Mouse (Mus musculus): ENCODE measurements around the gene Rnf167. TPM values are rescaled to one million over a fixed set of nuclear protein-coding genes. Genes with fewer than 3 reads are reported as not detected.

Gene Rnf167
- total and polyA plus RNA-seq, 3 experiments: 23.5 to 31.7 (median 25.5) TPM

GRCm38 (mm10) chr11:70644564-70645103 is 2.4 kb upstream of the Rnf167 start:
- no peak overlapping the region for H3K4me3 ChIP-seq (replicated peaks in 1 of 3; ENCODE audit: low read depth in 2 of 3, low read length in 2 of 3, poor library complexity in 1 of 3)
- no peak overlapping the region for H3K27ac ChIP-seq (ENCODE audit: insufficient read depth, low read depth)
- H3K9ac ChIP-seq (ENCODE audit: insufficient read depth, low read depth): no peak overlapping the region
- peaks cover 20 to 59% of the 10 kb centered on the region in 2 experiments for H3K36me3 ChIP-seq (replicated peaks in 1 of 2; ENCODE audit: control insufficient read depth in 1 of 2, insufficient read depth in 1 of 2, low read length in 1 of 2)
- TF ChIP-seq MAFK (IDR thresholded peaks at IDR 0.05; ENCODE audit: insufficient replicate concordance, low read length) (no peak), E2F4 (IDR thresholded peaks at IDR 0.05; ENCODE audit: insufficient replicate concordance, low read depth, low read length) (no peak), POLR2A (IDR thresholded peaks at IDR 0.05; ENCODE audit: low read depth, low read length) (no peak)
- no peaks in the 10 kb centered on the region for H3K27me3 ChIP-seq (replicated peaks)
- peaks cover 28% of the 10 kb centered on the region for H3K79me2 ChIP-seq (replicated peaks; ENCODE audit: control insufficient read depth, extremely low read depth, insufficient read depth, poor library complexity, severe bottlenecking)
- H3K4me1 ChIP-seq (ENCODE audit: control insufficient read depth in 1 of 2, insufficient read depth in 2 of 2): peaks cover 15 to 28% of the 10 kb centered on the region in 2 experiments
- in situ Hi-C loops (cut with MboI; ENCODE audit: low pct_ligation_motif_present, low pct_unique_long_range_greater_than_20kb, low sequenced_read_pairs): no loop called here
- H3K4me2 ChIP-seq (ENCODE audit: insufficient read depth, low read depth, poor library complexity, severe bottlenecking): no peak overlapping the region
- no peak for DNase-seq (ENCODE audit: extremely low read depth)
- dilution Hi-C loops (cut with MboI; ENCODE audit: extremely low pct_ligation_motif_present, extremely low pct_unique_long_range_greater_than_20kb, low sequenced_read_pairs): no loop called here
- H3K9me3 ChIP-seq (replicated peaks; ENCODE audit: low read length): no peaks in the 10 kb centered on the region

- Histone ChIP-seq H3K27ac (ENCODE audit: insufficient read depth, low read depth) (no peak overlapping the region), H3K9ac (ENCODE audit: insufficient read depth, low read depth) (peak overlapping the region; percentile 93), H3K27me3 (replicated peaks) (no peaks in the 10 kb centered on the region), H3K79me2 (replicated peaks; ENCODE audit: control insufficient read depth, extremely low read depth, insufficient read depth, poor library complexity, severe bottlenecking) (peaks cover 39% of the 10 kb centered on the region), H3K9me3 (replicated peaks; ENCODE audit: low read length) (no peaks in the 10 kb centered on the region), H3K4me1 (ENCODE audit: control insufficient read depth in 1 of 2, insufficient read depth in 2 of 2) (peaks cover 20 to 38% of the 10 kb centered on the region in 2 experiments), H3K4me3 (replicated peaks in 1 of 3; ENCODE audit: low read depth in 2 of 3, low read length in 2 of 3, poor library complexity in 1 of 3) (peak overlapping the region; percentile 66 to 99 (median 80)), H3K4me2 (ENCODE audit: insufficient read depth, low read depth, poor library complexity, severe bottlenecking) (peak overlapping the region; percentile 81), H3K36me3 (replicated peaks in 1 of 2; ENCODE audit: control insufficient read depth in 1 of 2, insufficient read depth in 1 of 2, low read length in 1 of 2) (peaks cover 29 to 67% of the 10 kb centered on the region in 2 experiments)
- TF ChIP-seq ETS1 (conservative IDR thresholded peaks at IDR 0.05; ENCODE audit: low read depth, low read length) (no peak), IRF4 (IDR thresholded peaks at IDR 0.05; ENCODE audit: low read depth, low read length) (no peak), JUND (conservative IDR thresholded peaks at IDR 0.05; ENCODE audit: low read depth, low read length) (no peak), JUN (IDR thresholded peaks at IDR 0.05; ENCODE audit: insufficient read depth, low read depth, low read length) (no peak), RAD21 (IDR thresholded peaks at IDR 0.05; ENCODE audit: low read depth, low read length) (no peak), MAX (IDR thresholded peaks at IDR 0.05; ENCODE audit: low read length) (no peak), KAT2A (IDR thresholded peaks at IDR 0.05; ENCODE audit: insufficient replicate concordance, low read length) (no peak)
- DNase-seq (ENCODE audit: extremely low read depth): peak; percentile 17
- in situ Hi-C loops (cut with MboI; ENCODE audit: low pct_ligation_motif_present, low pct_unique_long_range_greater_than_20kb, low sequenced_read_pairs): no loop called here
- dilution Hi-C loops (cut with MboI; ENCODE audit: extremely low pct_ligation_motif_present, extremely low pct_unique_long_range_greater_than_20kb, low sequenced_read_pairs): no loop called here
These were observed 1.4 kb upstream of the Rnf167 start for GRCm38 (mm10) chr11:70645461-70646258.

DNA sequence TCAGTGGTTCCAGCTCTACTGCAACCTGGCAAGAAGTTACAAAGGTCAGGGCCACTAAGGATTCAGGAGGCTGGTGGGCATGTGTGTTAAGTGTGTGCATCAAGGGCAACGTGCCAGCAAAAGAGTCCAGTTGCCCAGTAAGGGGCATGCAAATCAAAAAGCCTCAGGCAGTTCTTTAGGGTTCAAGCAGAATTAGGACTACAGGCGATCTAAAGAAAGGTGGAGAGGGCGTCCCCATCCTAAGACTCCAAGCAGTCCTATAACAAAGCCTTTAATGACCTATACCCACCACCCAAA is 828 bp upstream of the Rnf167 start:
- DNase-seq (ENCODE audit: extremely low read depth): no peak
- peaks cover 44% of the 10 kb centered on the region for H3K79me2 ChIP-seq (replicated peaks; ENCODE audit: control insufficient read depth, extremely low read depth, insufficient read depth, poor library complexity, severe bottlenecking)
- H3K4me2 ChIP-seq (ENCODE audit: insufficient read depth, low read depth, poor library complexity, severe bottlenecking): peak overlapping the region; percentile 81
- dilution Hi-C loops (cut with MboI; ENCODE audit: extremely low pct_ligation_motif_present, extremely low pct_unique_long_range_greater_than_20kb, low sequenced_read_pairs) (no loop called here), in situ Hi-C loops (cut with MboI; ENCODE audit: low pct_ligation_motif_present, low pct_unique_long_range_greater_than_20kb, low sequenced_read_pairs) (no loop called here)
- peak overlapping the region; percentile 58; the same call in 1 of the 2 replicates for H3K27ac ChIP-seq (ENCODE audit: insufficient read depth, low read depth)
- peaks cover 25 to 43% of the 10 kb centered on the region in 2 experiments for H3K4me1 ChIP-seq (ENCODE audit: control insufficient read depth in 1 of 2, insufficient read depth in 2 of 2)
- no peak for TF ChIP-seq SMC3 (IDR thresholded peaks at IDR 0.05; ENCODE audit: low read depth, low read length)
- no peak for TF ChIP-seq ZNF384 (IDR thresholded peaks at IDR 0.05; ENCODE audit: low read depth, low read length)
- no peak for TF ChIP-seq MAZ (IDR thresholded peaks at IDR 0.05; ENCODE audit: low read depth, low read length)
- TF ChIP-seq SIN3A (IDR thresholded peaks at IDR 0.05; ENCODE audit: low read length): no peak
- TF ChIP-seq CHD1 (IDR thresholded peaks at IDR 0.05; ENCODE audit: low read depth, low read length): peak; percentile 40; the same call in 1 of the 2 replicates
- no peaks in the 10 kb centered on the region for H3K9me3 ChIP-seq (replicated peaks; ENCODE audit: low read length)
- H3K27me3 ChIP-seq (replicated peaks): no peaks in the 10 kb centered on the region
- H3K36me3 ChIP-seq (replicated peaks in 1 of 2; ENCODE audit: control insufficient read depth in 1 of 2, insufficient read depth in 1 of 2, low read length in 1 of 2): peaks cover 34 to 72% of the 10 kb centered on the region in 2 experiments
- peak overlapping the region; percentile 93 for H3K9ac ChIP-seq (ENCODE audit: insufficient read depth, low read depth)
- H3K4me3 ChIP-seq (replicated peaks in 1 of 3; ENCODE audit: low read depth in 2 of 3, low read length in 2 of 3, poor library complexity in 1 of 3): peak overlapping the region; percentile 66 to 99 (median 80)

Measured in CH12.LX (cell line).